Mouse (Mus musculus) heart, embryonic 10.5 days (tissue): ENCODE measurements at regions not wholly inside any gene's neighbourhood (a gene's known extent, or its start where the extent isn't known, plus 50 kb on each side); places are given as distances from the start of the nearest gene placed in this dataset.

ENCODE experiments used
- DNase-seq: peaks from one replicate; pipeline ENCODE4 v3.0.0-alpha.2; 2017; ENCODE audit warnings: low spot score
- H3K27ac ChIP-seq: fragments of 300-500 bp; sonication (generic); 2 replicates; pipeline ENCODE4 v1.5.1; 2016; ENCODE audit warnings: mild to moderate bottlenecking
- H3K27me3 ChIP-seq: fragments of 300-500 bp; sonication (generic); 2 replicates; pipeline ENCODE4 v1.6.1; 2016; ENCODE audit warnings: mild to moderate bottlenecking; ENCODE audit not compliant: poor library complexity, insufficient read depth, severe bottlenecking
- H3K36me3 ChIP-seq: fragments of 300-500 bp; sonication (generic); 2 replicates; pipeline ENCODE4 v1.6.1; 2016; ENCODE audit warnings: mild to moderate bottlenecking, moderate library complexity
- H3K4me1 ChIP-seq: fragments of 300-500 bp; sonication (generic); 2 replicates; pipeline ENCODE4 v1.6.1; 2016; ENCODE audit warnings: mild to moderate bottlenecking
- H3K4me3 ChIP-seq: fragments of 300-500 bp; sonication (generic); 2 replicates; pipeline ENCODE4 v1.5.1; 2016; ENCODE audit warnings: mild to moderate bottlenecking, moderate library complexity
- H3K9me3 ChIP-seq: fragments of 300-500 bp; sonication (generic); 2 replicates; pipeline ENCODE4 v1.6.1; 2016; ENCODE audit warnings: mild to moderate bottlenecking, moderate library complexity
- WGBS: fragments of 180-500 bp; shearing (Covaris S2); methylation state at CpG from one replicate; pipeline ENCODE4 v1.1.7; 2016; 5-methylcytosine and 5-hydroxymethylcytosine counted together

GRCm38 (mm10) chr12:71627421-71628339 is 203.2 kb upstream of the Daam1 start:
- peaks cover 54% of the 10 kb centered on the region for H3K4me1 ChIP-seq
- no peaks in the 10 kb centered on the region for H3K9me3 ChIP-seq
- WGBS, result 56% methylated on average over 17 of the region's 17 CpGs
- H3K27ac ChIP-seq, result peak overlapping the region; percentile 72
- no peak overlapping the region for H3K4me3 ChIP-seq
- DNase-seq, result no peak
- no peaks in the 10 kb centered on the region for H3K36me3 ChIP-seq
- H3K27me3 ChIP-seq, result no peaks in the 10 kb centered on the region

GRCm38 (mm10) chr12:71628340-71628738 is 202.5 kb upstream of the Daam1 start:
- peaks cover 52% of the 10 kb centered on the region for H3K4me1 ChIP-seq
- no peak for DNase-seq
- H3K9me3 ChIP-seq, result no peaks in the 10 kb centered on the region
- H3K4me3 ChIP-seq, result no peak overlapping the region
- H3K36me3 ChIP-seq, result no peaks in the 10 kb centered on the region
- no peaks in the 10 kb centered on the region for H3K27me3 ChIP-seq
- H3K27ac ChIP-seq, result no peak overlapping the region
- WGBS, result 71% methylated on average over 5 of the region's 5 CpGs

GRCm38 (mm10) chr12:71628796-71629195 is 202.1 kb upstream of the Daam1 start:
- 83% methylated on average over 10 of the region's 10 CpGs for WGBS
- no peaks in the 10 kb centered on the region for H3K36me3 ChIP-seq
- no peaks in the 10 kb centered on the region for H3K27me3 ChIP-seq
- no peak for DNase-seq
- no peaks in the 10 kb centered on the region for H3K9me3 ChIP-seq
- peaks cover 48% of the 10 kb centered on the region for H3K4me1 ChIP-seq
- no peak overlapping the region for H3K27ac ChIP-seq
- no peak overlapping the region for H3K4me3 ChIP-seq

GRCm38 (mm10) chr12:71630386-71630785 is 200.5 kb upstream of the Daam1 start:
- Histone ChIP-seq H3K27ac (no peak overlapping the region), H3K4me1 (peaks cover 32% of the 10 kb centered on the region), H3K27me3 (no peaks in the 10 kb centered on the region), H3K36me3 (no peaks in the 10 kb centered on the region), H3K4me3 (no peak overlapping the region), H3K9me3 (no peaks in the 10 kb centered on the region)
- DNase-seq, result no peak
- WGBS, result 85% methylated on average over 3 of the region's 3 CpGs

- Histone ChIP-seq H3K4me1 (peaks cover 22% of the 10 kb centered on the region), H3K27ac (no peak overlapping the region), H3K4me3 (no peak overlapping the region), H3K27me3 (no peaks in the 10 kb centered on the region), H3K9me3 (no peaks in the 10 kb centered on the region), H3K36me3 (no peaks in the 10 kb centered on the region)
- WGBS, result 86% methylated on average over 6 of the region's 6 CpGs
- DNase-seq, result no peak
Observed at GRCm38 (mm10) chr12:71636300-71636699, 194.6 kb upstream of the Daam1 start.

GRCm38 (mm10) chr12:71637248-71637647 is 193.6 kb upstream of the Daam1 start:
- Histone ChIP-seq H3K36me3 (no peaks in the 10 kb centered on the region), H3K9me3 (no peaks in the 10 kb centered on the region), H3K4me1 (peaks cover 20% of the 10 kb centered on the region), H3K27me3 (no peaks in the 10 kb centered on the region; the same call in 1 of the 2 replicates), H3K27ac (no peak overlapping the region; the same call in 1 of the 2 replicates), H3K4me3 (no peak overlapping the region)
- no peak for DNase-seq
- WGBS, result 38% methylated on average over 3 of the region's 3 CpGs

GRCm38 (mm10) chr12:71638246-71638645 is 192.6 kb upstream of the Daam1 start:
- Histone ChIP-seq H3K4me3 (no peak overlapping the region), H3K9me3 (no peaks in the 10 kb centered on the region), H3K27me3 (no peaks in the 10 kb centered on the region; the same call in 1 of the 2 replicates), H3K36me3 (no peaks in the 10 kb centered on the region), H3K27ac (no peak overlapping the region), H3K4me1 (peaks cover 20% of the 10 kb centered on the region)
- WGBS, result 28% methylated on average over 8 of the region's 8 CpGs
- no peak for DNase-seq

- Histone ChIP-seq H3K9me3 (no peaks in the 10 kb centered on the region), H3K4me1 (peaks cover 20% of the 10 kb centered on the region), H3K4me3 (0 out of 2 replicates have a peak overlapping the region, but pooled peaks have one; percentile 15), H3K36me3 (no peaks in the 10 kb centered on the region), H3K27me3 (no peaks in the 10 kb centered on the region; the same call in 1 of the 2 replicates), H3K27ac (peak overlapping the region; percentile 56)
- DNase-seq, result no peak
- WGBS, result 14% methylated on average over 10 of the region's 10 CpGs
Observed at GRCm38 (mm10) chr12:71640058-71640501, 190.8 kb upstream of the Daam1 start.

GRCm38 (mm10) chr12:71641486-71641885 is 189.4 kb upstream of the Daam1 start:
- 85% methylated on average over 2 of the region's 2 CpGs for WGBS
- DNase-seq, result no peak

GRCm38 (mm10) chr12:71642797-71643337 is 188.0 kb upstream of the Daam1 start:
- DNase-seq, result no peak

More at GRCm38 (mm10) chr12:71641486-71641885, 189.4 kb upstream of the Daam1 start:
- Histone ChIP-seq H3K27ac (no peak overlapping the region), H3K9me3 (no peaks in the 10 kb centered on the region), H3K36me3 (no peaks in the 10 kb centered on the region), H3K27me3 (no peaks in the 10 kb centered on the region; the same call in 1 of the 2 replicates), H3K4me1 (peaks cover 30% of the 10 kb centered on the region), H3K4me3 (no peak overlapping the region)

GRCm38 (mm10) chr12:71651251-71651650 is 179.6 kb upstream of the Daam1 start:
- Histone ChIP-seq H3K27me3 (no peaks in the 10 kb centered on the region), H3K27ac (no peak overlapping the region), H3K4me3 (no peak overlapping the region), H3K4me1 (peaks cover 3% of the 10 kb centered on the region; the same call in 1 of the 2 replicates), H3K36me3 (no peaks in the 10 kb centered on the region), H3K9me3 (no peaks in the 10 kb centered on the region)
- 69% methylated on average over 2 of the region's 2 CpGs for WGBS
- DNase-seq, result no peak

More at GRCm38 (mm10) chr12:71642797-71643337, 188.0 kb upstream of the Daam1 start:
- Histone ChIP-seq H3K27me3 (no peaks in the 10 kb centered on the region; the same call in 1 of the 2 replicates), H3K4me1 (peaks cover 31% of the 10 kb centered on the region), H3K9me3 (no peaks in the 10 kb centered on the region), H3K27ac (no peak overlapping the region), H3K36me3 (no peaks in the 10 kb centered on the region), H3K4me3 (no peak overlapping the region)
- WGBS, result 82% methylated on average over 8 of the region's 8 CpGs

GRCm38 (mm10) chr12:71693346-71694038 is 137.4 kb upstream of the Daam1 start:
- DNase-seq, result no peak
- H3K27me3 ChIP-seq, result no peaks in the 10 kb centered on the region
- no peak overlapping the region for H3K27ac ChIP-seq
- no peaks in the 10 kb centered on the region for H3K9me3 ChIP-seq
- no peaks in the 10 kb centered on the region for H3K36me3 ChIP-seq
- H3K4me3 ChIP-seq, result no peak overlapping the region
- 80% methylated on average over 10 of the region's 10 CpGs for WGBS
- H3K4me1 ChIP-seq, result no peaks in the 10 kb centered on the region
